Mouse (Mus musculus) heart, adult 2 months (tissue): Measurements from ENCODE around the gene Ggn. TPM values are rescaled to one million over a fixed set of nuclear protein-coding genes. Genes with fewer than 3 reads are reported as not detected.
"Not testable (repeated sequence)": the region's sequence is repeated elsewhere in the genome, so short reads cannot be mapped to it uniquely, and the experiment has no call there.

Experiments
- DNase-seq, 2 experiments: peaks; one replicate each; pipeline ENCODE4 v3.0.0; 2021
- H3K27ac ChIP-seq: fragments of 200-600 bp; 2 replicates; pipeline ENCODE4 v1.8.1; 2022
- H3K27me3 ChIP-seq: fragments of 200-500 bp; 2 replicates; pipeline ENCODE4 v1.6.1; 2012; ENCODE audit warnings: mild to moderate bottlenecking, low read length, inconsistent platforms, mixed read lengths; ENCODE audit not compliant: control insufficient read depth, insufficient read depth
- H3K36me3 ChIP-seq: fragments of 200-500 bp; 2 replicates; pipeline ENCODE4 v1.6.1; 2012; ENCODE audit warnings: low read length, inconsistent platforms; ENCODE audit not compliant: control insufficient read depth, insufficient read depth
- H3K4me1 ChIP-seq: fragments of 200-500 bp; 2 replicates; pipeline ENCODE4 v1.6.1; 2011; ENCODE audit warnings: low read length; ENCODE audit not compliant: control insufficient read depth, insufficient read depth
- H3K4me3 ChIP-seq: fragments of 200-600 bp; 2 replicates; pipeline ENCODE4 v1.8.1; 2022
- H3K79me2 ChIP-seq: fragments of 200-500 bp; replicated peaks from 2 replicates; pipeline ENCODE4 v1.6.1; 2012; ENCODE audit warnings: mild to moderate bottlenecking, inconsistent platforms, low read length, moderate library complexity, mixed read lengths; ENCODE audit not compliant: control insufficient read depth, insufficient read depth
- H3K9ac ChIP-seq: fragments of 200-500 bp; 2 replicates; pipeline ENCODE4 v1.6.1; 2012; ENCODE audit warnings: low read depth, mild to moderate bottlenecking, control low read depth, inconsistent platforms, low read length, mixed read lengths
- CTCF ChIP-seq: fragments of 200-600 bp; IDR thresholded peaks from 2 replicates; pipeline ENCODE4 v1.8.1; 2022; ENCODE audit warnings: antibody characterized with exemption, mild to moderate bottlenecking, moderate library complexity
- EP300 ChIP-seq: fragments of 200-500 bp; IDR thresholded peaks from 2 replicates; pipeline ENCODE4 v1.6.1; 2011; ENCODE audit warnings: low read depth, low read length, control low read depth; ENCODE audit not compliant: insufficient read depth
- POLR2A ChIP-seq: fragments of 200-500 bp; IDR thresholded peaks from 2 replicates; pipeline ENCODE4 v1.6.1; 2011; ENCODE audit warnings: mild to moderate bottlenecking, low read depth, low read length, control low read depth; ENCODE audit not compliant: insufficient read depth
- WGBS: fragments of 180-500 bp; shearing (Covaris S2); methylation state at CpG from one replicate; pipeline ENCODE4 v1.1.7; 2018; 5-methylcytosine and 5-hydroxymethylcytosine counted together
- intact Hi-C: fragments of 180-260 bp; cut with DNase I; formaldehyde crosslinking; loops from one replicate; pipeline ENCODE4 v1.15.1; 2025
- polyA plus RNA-seq: library from polyadenylated mRNA; depleted of rRNA; stranded (reverse); fragments of >200 nt; gene quantifications from 2 replicates; pipeline ENCODE4 v1.2.3, GENCODE M21; 2012
- total RNA-seq, 2 experiments: library from RNA; stranded (reverse); gene quantifications; 2 replicates each; pipeline ENCODE4 v1.2.3; 2021

Gene Ggn
- total and polyA plus RNA-seq, 3 experiments, result 0.18 to 0.43 (median 0.29) TPM

DNA sequence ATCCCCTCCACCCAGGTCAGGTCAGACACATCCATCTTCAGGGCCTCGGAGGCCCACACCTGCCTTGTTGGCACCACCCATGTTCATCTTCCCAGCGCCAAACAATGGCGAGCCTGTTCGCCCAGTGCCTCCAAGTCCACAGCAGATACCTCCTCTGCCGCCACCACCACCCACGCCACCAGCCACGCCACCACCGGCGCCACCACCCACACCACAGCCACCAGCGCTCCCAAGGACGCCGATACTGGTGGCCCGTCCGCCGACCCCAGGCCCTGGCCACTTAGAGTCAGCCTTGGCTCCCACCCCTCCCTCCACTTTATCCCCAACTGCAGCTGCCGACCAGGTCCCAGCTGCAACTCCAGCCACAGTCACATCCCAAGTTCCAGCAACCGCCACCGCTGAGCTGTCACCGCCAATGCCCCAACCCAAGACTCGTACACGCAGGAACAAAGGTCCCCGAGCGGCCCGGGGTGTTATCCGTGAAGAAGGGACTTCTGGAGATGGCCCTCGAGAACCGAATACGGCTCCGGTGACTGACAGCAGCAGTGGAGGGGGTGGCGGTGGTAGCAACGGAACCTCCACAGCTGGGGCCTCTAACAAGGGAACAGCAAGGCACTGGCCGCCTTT is 2.5 kb downstream of the Ggn start:
- Histone ChIP-seq H3K79me2 (no peaks in the 10 kb centered on the region), H3K4me3 (no peak overlapping the region), H3K27me3 (peaks cover 6% of the 10 kb centered on the region; the same call in 1 of the 2 replicates), H3K36me3 (no peaks in the 10 kb centered on the region), H3K4me1 (peaks cover 2% of the 10 kb centered on the region; the same call in 1 of the 2 replicates), H3K27ac (no peak overlapping the region), H3K9ac (no peak overlapping the region)
- TF ChIP-seq EP300 (no peak), CTCF (no peak), POLR2A (no peak)
- intact Hi-C loops, result loop anchor here (10.0 kb wide), 1 partner anchor 352 kb away; no protein-coding TSS in a partner anchor
- no peak for DNase-seq
- WGBS, result 69% methylated on average over 32 of the region's 32 CpGs

DNA sequence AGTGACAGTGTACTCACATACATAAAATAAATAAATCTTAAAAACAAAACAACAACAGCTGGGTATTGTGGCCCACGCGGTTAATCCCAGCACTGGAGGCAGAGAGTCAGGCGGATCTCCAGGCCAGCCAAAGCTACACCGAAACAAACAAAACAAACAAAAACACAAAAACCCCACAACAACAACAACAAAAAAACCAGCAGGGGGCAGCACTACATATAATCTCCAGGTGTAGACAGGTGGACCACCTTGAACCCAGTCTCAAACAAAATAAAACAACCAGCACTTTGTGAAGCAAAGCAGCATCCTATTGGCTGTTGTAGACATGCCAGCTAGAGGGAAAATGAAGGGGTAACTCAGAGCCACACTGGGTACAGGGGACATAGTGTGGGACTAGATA is 8.1 kb downstream of the Ggn start:
- TF ChIP-seq POLR2A, result no peak
- peak; percentile 55 for TF ChIP-seq CTCF
- no peak overlapping the region for H3K4me3 ChIP-seq
- no peak overlapping the region for H3K27ac ChIP-seq
- no peak overlapping the region for H3K9ac ChIP-seq
- intact Hi-C loops, result loop anchor here (5.0 to 10.0 kb wide), 2 partner anchors 196 to 347 kb away; partner anchors contain the start of genes Eif3k and Map4k1
- peaks cover 2% of the 10 kb centered on the region; the same call in 1 of the 2 replicates for H3K4me1 ChIP-seq
- DNase-seq, result no peak
- H3K27me3 ChIP-seq, result no peaks in the 10 kb centered on the region
- WGBS, result 88% methylated on average over 4 of the region's 4 CpGs
- H3K36me3 ChIP-seq, result no peaks in the 10 kb centered on the region
- H3K79me2 ChIP-seq, result peaks cover 2% of the 10 kb centered on the region; the same call in 1 of the 2 replicates

DNA sequence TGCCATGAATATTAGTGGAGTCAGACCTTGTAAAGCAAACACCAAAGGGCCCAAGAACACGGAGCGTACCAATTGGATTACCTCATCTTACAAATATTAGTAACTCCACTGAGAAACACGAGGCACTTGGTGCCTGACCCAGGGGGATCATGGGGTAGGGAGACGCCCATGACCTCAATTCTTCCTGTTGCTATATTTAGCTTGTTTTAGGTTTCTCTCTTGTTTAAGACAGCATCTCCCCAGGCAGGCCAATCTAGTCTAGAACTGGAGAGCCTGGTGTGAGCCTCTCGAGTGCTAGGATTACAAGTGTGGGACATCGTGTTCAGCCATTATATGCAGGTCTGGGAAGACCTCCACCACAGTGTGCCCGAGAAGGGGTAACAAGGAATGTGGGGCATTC is 9.3 kb downstream of the Ggn start:
- no peak for DNase-seq
- Histone ChIP-seq H3K9ac (0 out of 2 replicates have a peak overlapping the region, but pooled peaks have one; percentile 35), H3K4me1 (peaks cover 2% of the 10 kb centered on the region; the same call in 1 of the 2 replicates), H3K36me3 (no peaks in the 10 kb centered on the region), H3K4me3 (peak overlapping the region; percentile 97), H3K27me3 (no peaks in the 10 kb centered on the region), H3K79me2 (peaks cover 2% of the 10 kb centered on the region; the same call in 1 of the 2 replicates), H3K27ac (peak overlapping the region; percentile 90)
- intact Hi-C loops, result loop anchor here (5.0 to 10.0 kb wide), 2 partner anchors 197 to 345 kb away; partner anchors contain the start of genes Eif3k and Map4k1
- TF ChIP-seq POLR2A, result no peak
- no peak for TF ChIP-seq EP300
- TF ChIP-seq CTCF, result no peak
- 10% methylated on average over 7 of the region's 7 CpGs for WGBS

DNA sequence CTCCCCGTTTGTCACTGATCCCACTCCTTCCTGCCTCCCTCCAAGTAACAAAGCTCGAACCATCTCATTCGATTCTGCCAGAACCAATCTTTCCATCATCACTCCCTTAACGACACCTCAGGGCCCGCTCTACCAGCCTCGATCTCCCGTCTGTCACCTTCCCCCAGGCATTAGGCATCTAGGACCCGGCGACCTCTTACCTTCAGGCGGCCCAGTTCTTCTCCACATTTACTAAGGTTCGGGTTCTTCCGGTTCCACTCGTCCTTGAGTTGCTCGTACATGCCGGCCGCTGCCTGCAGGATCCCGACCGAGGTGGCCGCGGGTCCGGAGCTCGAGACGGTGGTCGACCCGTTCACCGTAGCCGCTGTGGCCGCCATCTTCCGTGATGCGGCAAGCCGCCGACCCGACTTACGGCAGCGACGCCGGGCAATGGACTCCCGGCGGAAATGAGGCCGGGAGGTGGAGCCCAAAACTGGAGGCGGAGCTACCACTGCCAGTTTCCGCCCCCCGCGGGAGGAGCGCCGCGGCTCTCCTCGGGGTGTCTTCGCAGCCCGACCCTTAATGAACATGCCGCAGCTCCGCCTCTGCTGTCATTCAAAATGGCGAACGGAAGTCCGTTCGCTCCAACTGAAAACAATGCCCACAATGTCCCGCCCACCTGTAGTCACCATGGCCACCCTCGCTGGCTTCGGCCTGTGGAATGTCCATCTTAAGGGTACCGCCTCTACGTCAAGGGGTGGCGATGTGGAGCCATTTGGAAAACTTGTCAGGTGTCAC is 10.3 kb downstream of the Ggn start, which contains the start of gene Psmd8:
Gene Psmd8, minus strand, starts transcription at position 625 of the 777 bp plus-strand sequence.
- peaks cover 2% of the 10 kb centered on the region; the same call in 1 of the 2 replicates for H3K4me1 ChIP-seq
- H3K79me2 ChIP-seq, result peaks cover 2% of the 10 kb centered on the region; the same call in 1 of the 2 replicates
- peak; percentile 79 for TF ChIP-seq CTCF
- TF ChIP-seq POLR2A, result peak; percentile 91
- TF ChIP-seq EP300, result peak; percentile 65; the same call in 1 of the 2 replicates
- H3K9ac ChIP-seq, result peak within 1 kb of the TSS; percentile 66
- H3K27me3 ChIP-seq, result no peaks in the 10 kb centered on the region
- WGBS, result under 1% methylated on average over 62 of the region's 62 CpGs
- DNase-seq, result peak; percentile 98 to 99
- peak within 1 kb of the TSS; percentile 97 for H3K4me3 ChIP-seq
- no peaks in the 10 kb centered on the region for H3K36me3 ChIP-seq
- intact Hi-C loops, result loop anchor here (1.0 to 5.0 kb wide), 3 partner anchors 52 to 117 kb away; partner anchors contain the start of gene Kcnk6
- peak within 1 kb of the TSS; percentile 90 for H3K27ac ChIP-seq

DNA sequence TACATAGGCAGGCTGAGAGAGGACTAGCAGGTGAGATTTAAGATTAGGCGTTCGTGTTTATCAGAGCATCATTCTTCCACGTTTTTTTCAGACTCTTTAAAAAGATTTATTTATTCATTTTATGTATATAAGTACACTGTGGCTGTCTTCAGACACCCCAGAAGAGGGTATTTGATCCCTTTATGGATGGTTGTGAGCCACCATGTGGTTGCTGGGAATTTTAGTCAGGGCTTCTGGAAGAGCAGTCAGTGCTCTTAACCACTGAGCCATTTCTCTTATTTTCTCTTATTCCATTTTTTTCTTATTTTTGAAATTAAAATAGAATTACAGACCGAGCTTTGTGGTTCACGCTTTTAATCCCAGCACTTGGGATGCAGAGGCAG is 10.8 kb downstream of the Ggn start:
- H3K9ac ChIP-seq, result no peak overlapping the region
- intact Hi-C loops, result loop anchor here (1.0 to 5.0 kb wide), 3 partner anchors 51 to 116 kb away; partner anchors contain the start of gene Kcnk6
- peak overlapping the region; percentile 28; the same call in 1 of the 2 replicates for H3K4me3 ChIP-seq
- no peak for DNase-seq
- H3K27ac ChIP-seq, result peak overlapping the region; percentile 26
- H3K4me1 ChIP-seq, result peaks cover 2% of the 10 kb centered on the region; the same call in 1 of the 2 replicates
- no peak for TF ChIP-seq POLR2A
- no peak for TF ChIP-seq EP300
- TF ChIP-seq CTCF, result no peak
- no peaks in the 10 kb centered on the region for H3K36me3 ChIP-seq
- H3K79me2 ChIP-seq, result peaks cover 2% of the 10 kb centered on the region; the same call in 1 of the 2 replicates
- WGBS, result 36% methylated on average over 5 of the region's 5 CpGs
- no peaks in the 10 kb centered on the region for H3K27me3 ChIP-seq

DNA sequence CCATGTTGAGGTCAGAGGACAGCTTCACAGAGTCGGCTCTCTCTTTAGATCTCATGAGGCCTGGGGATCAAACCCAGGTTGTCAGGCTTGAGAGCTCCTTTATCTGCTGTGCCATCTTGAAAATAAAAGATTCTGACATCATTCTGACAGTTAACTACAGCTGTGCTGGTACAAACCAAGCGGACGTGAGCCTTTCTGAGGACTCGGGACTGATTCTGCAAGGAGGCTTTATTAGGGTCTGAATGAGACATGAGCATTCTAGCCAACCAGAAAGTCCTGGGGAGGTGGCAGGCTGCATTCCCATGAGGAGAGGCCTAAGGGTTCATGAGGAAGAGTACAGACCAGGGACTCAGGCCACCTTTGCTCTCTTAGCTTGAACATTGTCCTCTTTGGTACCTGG is 11.3 kb downstream of the Ggn start:
- H3K9ac ChIP-seq, H3K4me1 ChIP-seq, H3K27me3 ChIP-seq, DNase-seq, H3K27ac ChIP-seq, H3K79me2 ChIP-seq, H3K4me3 ChIP-seq, H3K36me3 ChIP-seq: not testable (repeated sequence)
- intact Hi-C loops, result loop anchor here (2.0 to 5.0 kb wide), 2 partner anchors 51 to 115 kb away; partner anchors contain the start of gene Kcnk6
- WGBS, result 94% methylated on average over 4 of the region's 4 CpGs

DNA sequence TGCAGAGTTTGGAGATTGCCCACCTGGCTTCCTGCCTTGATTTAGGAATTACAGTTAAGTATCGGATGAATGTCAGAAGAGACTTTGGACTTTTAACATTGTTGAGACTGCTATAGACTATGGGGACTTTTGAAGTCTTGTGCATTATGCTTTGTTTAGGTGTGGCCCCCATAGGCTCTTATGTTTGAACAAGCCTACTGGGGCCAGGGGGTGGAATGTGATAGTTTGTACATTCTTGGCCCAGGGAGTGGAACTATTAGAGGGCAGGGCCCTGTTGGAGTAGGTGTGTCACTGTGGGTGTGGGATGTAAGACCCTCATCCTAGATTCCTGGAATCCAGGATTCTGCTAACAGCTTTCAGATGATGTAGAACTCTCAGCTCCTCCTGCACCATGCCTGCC is 24.2 kb downstream of the Ggn start:
- DNase-seq, H3K79me2 ChIP-seq, H3K27me3 ChIP-seq, H3K9ac ChIP-seq, H3K4me3 ChIP-seq, intact Hi-C loops, H3K4me1 ChIP-seq, H3K36me3 ChIP-seq, H3K27ac ChIP-seq: not testable (repeated sequence)
- WGBS, result 100% methylated on average over 1 of the region's 1 CpGs
